Mouse (Mus musculus) gastrocnemius, adult 18-20 months (tissue): ENCODE measurements at regions not wholly inside any gene's neighbourhood (a gene's known extent, or its start where the extent isn't known, plus 50 kb on each side); places are given as distances from the start of the nearest gene placed in this dataset.

Source experiments
- DNase-seq: peaks from one replicate; pipeline ENCODE4 v3.0.0; 2021; ENCODE audit warnings: low spot score

DNA sequence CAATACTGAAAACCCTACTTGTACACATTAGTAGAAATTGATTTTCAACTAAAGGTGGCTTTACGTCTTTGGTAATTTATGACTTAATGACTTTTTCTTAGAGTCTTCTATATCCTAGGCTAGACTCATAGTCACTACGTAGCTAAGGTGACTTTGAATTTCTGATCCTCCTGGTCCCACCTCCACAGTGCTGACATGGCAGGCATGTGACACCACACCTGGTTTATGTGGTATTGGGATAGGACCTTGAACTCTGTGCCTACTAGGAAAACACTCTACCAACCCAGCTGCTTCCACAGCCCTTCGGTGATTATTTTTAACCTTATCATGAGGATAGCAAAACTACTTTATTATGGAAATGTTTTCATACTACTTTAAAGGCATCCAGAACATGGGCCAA, 51.5 kb upstream of the D7Ertd443e start:
- DNase-seq = no peak

DNA sequence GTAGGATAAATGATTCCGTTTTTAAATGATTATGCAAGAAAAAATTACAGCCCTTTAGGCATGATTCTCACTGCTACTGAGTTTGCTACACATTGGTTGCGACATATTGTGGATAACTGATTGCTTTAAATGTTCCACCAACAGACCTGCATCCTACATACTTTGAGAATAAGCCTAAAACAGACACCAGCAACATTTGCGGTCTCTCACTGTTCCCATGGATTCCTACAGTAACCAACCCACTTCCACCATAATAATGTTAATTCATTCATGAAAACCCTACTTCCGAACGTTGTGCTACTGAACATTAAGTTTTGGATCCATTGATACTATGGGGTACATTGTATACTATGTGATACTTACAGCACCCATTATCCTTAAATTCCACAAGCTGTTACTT, 53.8 kb upstream of the D7Ertd443e start:
- DNase-seq = no peak

DNA sequence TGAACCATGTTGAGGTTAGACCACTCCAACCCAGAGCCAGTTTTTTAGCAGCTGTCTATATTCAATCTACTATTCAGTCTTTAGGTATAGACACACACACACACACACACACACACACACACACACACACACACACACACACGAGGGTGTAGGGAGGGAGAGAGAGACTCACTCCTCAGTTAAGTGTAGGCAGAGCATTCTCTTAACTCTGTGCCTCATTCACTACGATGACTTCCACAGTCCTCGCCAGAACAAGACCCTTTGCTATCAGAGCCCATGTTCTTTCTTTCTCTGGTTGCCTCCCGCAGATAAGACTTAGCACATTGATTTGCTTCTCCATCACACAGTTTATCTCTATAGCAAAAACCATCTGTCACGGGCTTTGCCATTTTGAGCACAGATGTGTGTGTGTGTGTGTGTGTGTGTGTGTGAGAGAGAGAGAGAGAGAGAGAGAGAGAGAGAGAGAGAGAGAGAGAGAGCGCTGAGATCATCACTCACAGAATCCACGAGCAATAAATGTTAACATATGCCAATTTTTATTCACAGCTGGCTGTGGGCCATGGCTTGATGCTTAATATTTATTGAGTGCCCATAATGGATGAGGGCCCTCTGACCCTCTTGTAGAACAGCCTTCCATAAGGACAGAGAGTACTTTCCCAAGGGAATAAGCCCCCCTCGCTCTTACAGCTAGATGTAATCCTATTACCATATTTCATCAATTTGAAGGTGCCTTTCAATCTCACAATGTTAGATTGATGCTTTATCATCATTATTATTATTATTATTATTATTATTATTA, 59.7 kb upstream of the D7Ertd443e start:
- no peak for DNase-seq

DNA sequence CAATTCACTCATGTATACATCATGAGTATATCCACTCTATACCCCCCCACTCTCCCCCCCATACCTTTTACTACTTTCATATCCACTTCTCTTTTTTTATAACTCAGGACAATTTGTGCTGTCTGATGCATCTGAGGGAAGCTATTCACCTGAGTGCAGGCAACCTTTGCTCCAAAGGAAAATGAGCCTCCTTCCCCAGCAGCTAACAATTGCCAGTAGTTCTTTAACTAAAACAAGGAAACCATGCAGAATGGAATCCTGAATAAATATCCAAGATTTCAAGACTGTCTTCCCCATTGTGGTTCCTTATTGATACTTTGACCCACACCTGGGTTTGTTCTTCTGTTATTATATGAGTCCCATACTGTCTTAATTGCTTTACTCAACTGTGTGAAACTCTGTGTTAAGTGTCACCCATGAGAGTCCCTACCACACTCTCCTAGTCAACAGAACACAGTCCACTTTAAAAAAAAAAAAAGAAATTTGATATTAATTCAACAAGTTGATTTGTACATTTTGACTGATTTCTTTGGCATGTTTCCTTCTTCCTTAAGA, 62.3 kb upstream of the D7Ertd443e start:
- no peak for DNase-seq

DNA sequence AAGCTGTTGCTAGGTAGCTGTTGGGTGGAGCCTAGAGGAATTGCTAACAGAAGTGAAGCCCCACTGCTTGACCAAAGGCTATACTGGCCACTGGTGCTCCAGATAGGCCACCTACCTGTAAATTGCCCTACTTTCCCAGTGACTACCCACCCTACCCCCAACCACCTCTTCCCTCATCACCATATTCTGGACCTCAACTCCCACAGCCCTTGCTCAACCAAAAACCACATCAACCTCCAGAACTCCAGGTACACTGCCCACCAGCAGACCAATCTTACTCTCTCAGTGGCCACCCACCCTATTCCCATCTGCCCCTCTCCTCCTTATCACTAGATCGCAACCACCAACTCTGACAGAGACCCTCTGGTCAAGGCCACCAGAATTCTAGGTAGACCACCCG, 63.4 kb upstream of the D7Ertd443e start:
- no peak for DNase-seq

DNA sequence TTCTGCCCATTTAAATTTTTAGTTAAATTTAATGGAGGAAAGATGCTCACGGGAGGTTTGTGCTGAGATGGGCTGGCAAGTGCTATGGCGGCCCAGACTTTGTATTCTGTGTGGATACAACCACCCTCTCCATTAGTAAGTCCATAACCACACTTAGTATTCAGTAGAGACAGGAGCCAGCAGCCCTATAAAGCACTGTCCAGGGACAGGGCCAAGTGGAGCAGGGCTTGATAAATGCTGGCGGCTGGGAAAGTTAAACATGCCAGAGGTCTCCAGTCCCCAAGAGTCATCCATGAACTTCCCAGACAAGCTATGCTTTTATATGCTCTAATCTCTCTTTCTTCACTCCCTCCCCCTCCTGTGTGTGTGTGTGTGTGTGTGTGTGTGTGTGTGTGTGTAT, 77.2 kb upstream of the D7Ertd443e start:
- no peak for DNase-seq

DNA sequence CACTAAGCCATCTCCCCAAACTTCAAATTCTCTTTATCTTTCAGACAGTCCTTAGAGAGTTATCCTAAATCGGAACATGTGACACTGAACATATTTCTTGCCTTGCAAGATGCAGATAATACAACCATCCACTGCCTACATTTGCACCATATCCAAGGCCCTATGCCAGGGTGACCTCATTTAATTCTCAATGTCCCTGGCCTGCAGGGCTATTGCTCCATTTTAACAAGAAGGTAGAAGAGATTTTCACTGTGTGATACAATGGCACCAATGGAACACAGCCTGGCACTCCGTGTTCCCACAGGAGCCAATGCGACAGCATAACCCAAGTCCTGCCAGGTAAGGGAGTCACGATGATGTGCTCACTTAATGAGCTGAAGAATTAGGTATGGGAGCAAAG, 77.9 kb upstream of the D7Ertd443e start:
- DNase-seq = no peak

DNA sequence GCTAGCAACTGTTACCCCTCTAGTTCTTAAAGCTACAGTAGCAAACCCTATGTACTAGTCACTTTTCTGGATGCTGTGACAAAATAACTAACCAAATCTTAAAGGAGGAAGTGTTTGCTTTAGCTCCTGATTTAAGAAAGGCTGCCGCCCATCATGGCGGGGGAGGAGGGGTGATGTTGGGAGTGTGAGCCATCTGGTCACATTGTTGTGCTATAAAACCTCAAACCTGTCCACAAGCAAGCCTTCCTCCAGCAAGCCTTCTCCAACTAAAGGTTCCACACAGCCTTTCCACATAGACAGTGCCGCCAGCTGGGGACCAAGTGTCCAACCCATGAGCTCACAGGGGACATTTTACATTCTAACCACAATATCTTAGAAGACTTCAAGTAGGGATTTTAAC, 81.8 kb upstream of the D7Ertd443e start:
- DNase-seq = no peak

DNA sequence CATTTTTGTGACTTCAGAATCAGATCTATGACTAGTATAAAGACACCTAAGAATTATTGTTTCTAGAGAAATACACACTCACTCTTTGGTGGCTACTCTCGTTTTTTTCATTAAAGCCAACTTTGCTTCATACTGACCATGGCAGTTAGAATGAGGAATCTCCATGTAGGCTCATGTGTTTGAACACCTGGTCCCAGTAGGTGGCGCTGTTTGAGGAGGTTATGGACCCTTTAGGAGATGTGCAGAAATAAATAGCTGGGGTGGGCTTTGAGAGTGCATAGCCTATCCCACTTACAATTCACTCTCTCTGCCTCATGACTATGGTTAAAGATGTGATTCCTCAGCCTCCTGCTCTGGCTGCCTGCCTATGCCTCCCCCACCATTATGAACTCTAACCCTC, 85.8 kb upstream of the D7Ertd443e start:
- DNase-seq = no peak

DNA sequence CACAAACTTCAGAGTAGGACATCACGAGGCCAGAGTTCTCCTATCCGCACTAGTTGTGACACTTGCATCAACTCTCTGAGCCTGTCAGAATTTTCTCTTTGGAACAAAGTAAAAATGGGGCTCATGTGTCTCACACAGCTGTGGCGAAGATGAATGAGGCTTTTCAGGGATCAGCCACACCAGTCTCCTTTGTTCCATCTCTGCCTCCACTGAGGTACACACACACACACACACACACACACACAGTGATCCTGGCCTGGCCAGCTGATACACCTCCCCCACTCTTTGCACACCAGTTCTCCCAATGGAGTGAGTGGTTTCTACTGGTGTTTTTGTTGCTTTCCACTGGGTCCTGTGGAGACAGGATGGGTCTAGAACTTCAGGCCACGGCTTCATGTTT, 105.9 kb upstream of the D7Ertd443e start:
- no peak for DNase-seq

DNA sequence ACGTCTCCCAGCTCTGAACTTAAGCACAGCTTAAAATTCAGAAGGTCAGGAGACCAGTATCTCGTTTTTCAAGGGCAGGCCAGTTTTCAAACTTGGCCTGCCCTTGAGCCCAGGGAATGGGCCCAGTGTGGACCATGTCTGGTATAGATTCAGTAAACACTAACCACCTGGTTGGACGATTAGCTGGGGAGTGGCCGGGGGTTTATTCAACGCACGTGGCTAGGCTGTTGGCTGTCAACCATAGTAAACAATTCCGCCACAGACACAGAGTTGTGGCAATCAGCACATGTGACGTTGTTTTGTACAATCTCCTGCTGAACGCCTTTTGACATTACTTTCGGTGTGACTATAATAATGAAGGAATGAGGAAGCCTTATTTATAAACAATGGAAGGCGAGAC, 111.8 kb upstream of the D7Ertd443e start:
- DNase-seq = no peak

DNA sequence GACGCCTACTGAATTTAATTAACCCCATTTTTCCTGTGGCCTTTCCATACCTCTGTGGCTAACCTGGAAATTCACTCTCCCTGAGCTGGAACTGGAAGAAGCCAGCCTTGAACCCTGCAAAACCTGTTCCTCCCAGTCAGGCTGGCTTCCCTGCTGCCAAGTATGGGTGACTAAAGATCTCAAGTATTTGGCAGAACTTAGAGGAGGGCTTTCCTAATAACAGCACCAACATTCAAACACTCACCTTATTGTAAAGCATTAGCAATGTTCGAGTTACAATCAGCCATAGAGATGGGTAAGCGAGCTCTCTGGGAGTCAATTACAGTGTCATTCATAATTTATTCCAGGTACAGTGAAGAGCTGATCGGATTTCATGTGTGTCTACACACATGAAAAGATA, 112.4 kb upstream of the D7Ertd443e start:
- no peak for DNase-seq

DNA sequence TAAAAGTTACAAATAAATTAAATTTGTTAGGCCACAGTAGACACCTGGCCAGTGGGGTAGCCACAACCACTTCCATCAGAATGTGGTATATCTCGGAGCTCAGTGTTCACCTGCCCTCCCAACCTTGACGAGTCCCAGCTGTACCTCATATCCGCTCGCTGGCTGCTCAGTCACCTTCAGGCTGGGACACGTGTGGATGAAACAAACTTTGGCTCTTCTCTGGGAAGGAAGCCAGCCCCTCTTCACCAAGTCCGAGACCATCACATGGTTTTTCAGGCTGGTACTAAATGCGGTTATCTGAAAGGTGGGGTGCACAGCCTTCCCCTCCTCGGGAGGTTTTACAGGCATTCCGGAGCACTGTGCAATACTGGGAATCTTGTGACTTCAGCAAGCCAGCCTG, 113.3 kb upstream of the D7Ertd443e start:
- no peak for DNase-seq

DNA sequence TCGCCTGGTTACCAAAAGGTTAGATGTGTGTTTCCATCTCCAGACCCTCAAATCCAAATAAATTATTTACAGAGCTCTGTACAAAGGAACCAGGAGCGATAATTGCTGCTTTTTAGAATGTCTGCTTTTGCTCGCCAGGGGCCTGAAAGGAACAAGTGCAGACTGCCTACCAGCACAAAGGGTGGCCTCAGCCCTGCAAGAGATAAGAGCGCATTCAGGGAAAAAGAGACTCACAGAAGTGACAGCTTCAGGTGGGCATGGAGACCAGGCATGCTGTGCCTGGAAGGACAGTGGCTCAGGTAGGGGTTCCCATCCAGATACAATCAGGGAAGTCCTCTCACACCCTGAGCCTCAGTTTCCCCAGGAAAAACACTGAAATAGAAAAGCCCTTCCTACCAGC, 114.0 kb upstream of the D7Ertd443e start:
- no peak for DNase-seq

DNA sequence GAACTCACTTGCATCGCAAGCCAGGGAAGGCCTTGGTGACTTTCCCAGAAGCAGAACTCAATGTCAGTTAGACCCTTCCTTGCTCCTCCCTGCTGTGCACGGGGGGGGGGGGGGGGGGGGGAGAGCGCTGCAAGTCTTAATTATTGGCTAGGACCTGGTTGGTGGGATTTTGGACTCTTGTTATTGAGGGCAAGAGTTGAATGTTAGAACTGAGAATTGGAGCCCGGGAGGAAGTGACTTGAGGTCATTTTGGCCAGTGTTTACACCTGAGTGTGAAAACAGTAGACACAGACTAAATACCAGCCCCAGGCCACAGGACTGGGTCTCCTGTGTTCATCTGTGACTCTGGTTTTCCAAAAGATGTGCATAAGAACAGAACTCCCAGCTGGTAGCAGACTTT, 114.7 kb upstream of the D7Ertd443e start:
- no peak for DNase-seq

DNA sequence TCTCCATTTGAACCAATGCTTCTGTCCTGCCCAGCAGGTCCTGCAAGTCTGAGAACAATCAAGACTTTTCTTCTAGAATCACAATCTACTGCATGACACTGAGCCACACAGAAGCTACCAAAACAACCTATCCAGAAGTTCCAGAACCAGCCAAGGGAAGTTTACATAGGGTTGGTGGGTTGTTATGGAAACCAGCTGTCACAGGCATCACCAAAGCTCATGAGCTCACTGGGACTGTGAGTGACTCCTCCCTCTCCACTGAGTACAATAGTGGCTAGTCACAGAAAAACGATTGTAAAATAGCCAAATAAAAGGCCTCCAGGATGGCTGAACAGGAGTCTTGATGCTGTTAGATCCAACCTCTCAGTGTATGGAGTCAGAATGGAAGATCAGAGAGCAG, 115.6 kb upstream of the D7Ertd443e start:
- no peak for DNase-seq

DNA sequence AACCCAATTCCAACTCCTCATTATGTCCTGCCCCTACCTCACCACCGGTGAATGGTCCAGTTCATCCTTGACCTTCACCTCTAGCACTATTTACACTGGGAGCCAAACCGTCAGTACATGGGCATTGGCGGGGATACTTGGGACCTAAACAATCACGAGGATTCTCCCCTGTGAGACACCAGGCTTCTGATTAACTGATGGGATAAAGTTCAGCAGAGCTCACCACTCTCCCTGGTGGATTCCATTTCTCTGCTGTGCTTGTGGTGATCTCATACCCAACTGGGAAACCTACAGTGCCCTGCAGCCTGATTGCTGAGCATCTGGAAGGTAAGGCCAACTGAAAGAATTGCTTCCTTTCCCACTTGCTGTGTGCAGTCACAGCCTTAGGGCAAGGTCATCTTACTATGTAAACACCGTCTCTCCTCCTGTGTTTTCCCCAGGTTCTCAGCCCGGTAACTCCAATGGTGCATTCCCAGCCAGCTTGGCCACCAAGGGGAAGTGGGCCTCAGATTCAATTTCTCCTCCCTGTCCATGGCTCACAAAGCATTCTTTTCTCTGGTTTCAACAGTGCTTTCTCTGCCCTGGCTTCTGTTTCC, 125.0 kb upstream of the D7Ertd443e start:
- no peak for DNase-seq

DNA sequence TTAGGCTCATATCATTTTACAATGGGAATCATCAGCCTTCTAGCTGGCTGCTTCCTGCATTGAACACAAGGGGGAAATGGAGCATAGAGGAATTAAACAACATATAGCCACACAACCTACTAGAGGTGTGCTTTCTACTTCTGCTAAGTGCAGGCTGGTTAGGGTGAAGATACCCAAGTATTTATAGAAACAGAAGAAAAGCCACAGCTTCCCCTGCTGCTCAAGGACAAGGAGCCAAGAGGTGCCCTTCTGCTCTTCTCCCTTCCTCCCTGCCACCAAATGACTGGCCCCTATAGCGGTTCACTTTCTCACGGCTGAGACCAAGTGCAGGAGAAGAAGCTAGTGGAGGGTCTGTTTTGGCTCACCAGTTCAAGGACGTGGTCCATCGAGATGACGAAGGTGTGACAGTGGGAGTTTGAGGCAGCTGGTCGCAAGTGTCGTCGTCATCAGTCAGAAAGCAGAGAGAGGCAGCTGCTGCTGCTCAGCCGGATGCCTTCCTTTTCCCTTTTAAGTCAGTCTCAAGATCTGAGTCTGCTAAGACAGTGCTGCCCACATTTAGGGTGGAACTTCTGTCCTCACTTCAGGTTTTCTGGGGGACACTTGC, 134.0 kb upstream of the D7Ertd443e start:
- DNase-seq = no peak

DNA sequence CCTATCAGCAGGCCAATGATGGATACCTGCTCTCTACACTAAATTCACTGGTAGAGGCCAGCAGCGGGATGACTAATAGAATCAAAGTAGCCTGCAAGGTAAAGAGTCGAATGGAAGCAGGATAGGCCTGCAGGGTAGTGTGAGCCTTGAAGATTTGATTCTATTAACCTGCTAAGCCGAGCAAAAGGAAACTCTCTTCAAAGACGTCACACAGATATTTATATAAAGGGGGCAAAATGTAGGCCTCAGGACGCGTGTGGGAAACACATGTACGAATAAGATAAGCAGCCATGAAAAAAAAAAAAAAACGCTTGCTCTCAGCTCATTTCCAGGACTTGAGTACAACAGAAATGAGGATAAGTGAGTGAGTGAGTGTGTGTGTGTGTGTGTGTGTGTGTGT, 138.4 kb upstream of the D7Ertd443e start:
- no peak for DNase-seq

DNA sequence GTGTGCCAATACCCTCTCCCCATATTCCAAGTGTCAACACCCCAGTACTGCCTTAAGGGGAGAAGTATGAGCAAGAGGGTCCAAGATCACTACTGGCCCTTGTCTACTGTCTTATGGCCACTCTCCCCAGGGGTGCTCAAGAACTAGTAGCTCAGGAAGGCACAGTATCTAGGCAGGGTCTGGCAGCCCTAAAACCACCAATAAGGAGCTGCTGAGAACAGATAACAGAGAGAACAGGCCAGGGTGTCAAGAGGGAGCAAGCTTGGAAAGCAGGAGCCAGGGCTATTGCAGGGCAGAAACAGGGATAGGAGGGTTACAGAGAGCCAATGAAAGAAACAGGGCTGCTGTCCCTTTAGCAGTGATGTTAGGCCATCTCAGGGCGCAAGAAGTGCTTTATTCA, 139.6 kb upstream of the D7Ertd443e start:
- no peak for DNase-seq

DNA sequence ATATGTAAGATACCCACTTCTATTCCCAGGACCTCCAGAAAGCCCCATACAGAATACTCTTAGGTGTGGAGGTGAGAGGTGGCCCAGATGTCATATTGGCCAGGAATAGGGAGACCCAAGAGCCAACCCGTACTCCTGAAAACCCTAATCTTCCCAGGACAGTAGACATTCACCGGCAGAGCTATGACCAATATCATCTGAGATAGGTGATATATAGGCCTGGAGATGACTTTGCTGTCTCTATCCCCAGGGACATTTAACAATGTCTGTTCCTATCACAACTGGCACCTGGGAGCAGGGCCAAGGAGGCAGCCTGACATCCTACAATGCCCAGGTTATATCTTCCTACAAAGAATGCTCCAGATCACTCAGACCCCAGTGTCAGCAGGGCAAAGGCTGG, 140.0 kb upstream of the D7Ertd443e start:
- no peak for DNase-seq

DNA sequence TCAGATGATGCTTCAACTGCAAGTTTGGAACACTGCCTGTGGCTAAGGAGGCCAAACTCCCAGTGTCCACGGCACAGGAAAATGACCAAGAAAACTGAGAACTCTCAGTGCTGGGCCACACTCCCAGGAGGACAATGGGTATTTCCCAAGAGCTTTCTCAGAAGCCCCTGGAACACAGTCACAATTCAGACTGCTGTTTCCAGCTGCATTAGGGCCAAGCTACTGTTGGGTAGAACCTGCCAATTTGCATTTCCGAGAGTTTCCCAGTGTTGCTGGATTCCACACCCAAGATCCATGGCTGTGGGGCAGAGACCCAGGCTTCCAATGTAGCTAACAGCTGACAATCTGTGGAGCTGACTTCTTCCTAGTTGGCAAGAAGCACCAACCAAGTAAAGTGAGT, 141.9 kb upstream of the D7Ertd443e start:
- peak; percentile 5 for DNase-seq

DNA sequence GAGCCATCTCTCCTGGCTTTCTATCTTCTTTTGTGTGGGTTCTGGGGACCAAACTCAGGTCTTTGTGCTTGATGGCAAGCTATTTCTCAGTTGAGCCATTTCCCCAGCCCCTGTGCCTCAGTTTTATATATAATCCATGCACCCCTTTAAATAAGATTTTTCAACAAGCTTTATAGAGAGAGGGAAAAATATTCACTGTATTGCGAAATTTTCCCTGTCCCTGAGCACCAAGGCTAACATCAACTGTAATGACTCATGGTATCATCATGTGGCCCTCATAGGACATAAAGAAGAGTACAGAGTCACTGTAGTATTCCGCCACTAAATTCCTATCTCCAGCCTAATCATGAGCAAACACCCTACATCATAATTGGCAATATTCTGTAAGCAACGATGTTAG, 142.4 kb upstream of the Dock1 start:
- DNase-seq = no peak
